Mouse (Mus musculus) gastrocnemius, postnatal 14 days (tissue): ENCODE measurements around the gene Clptm1. TPM values are rescaled to one million over a fixed set of nuclear protein-coding genes. Genes with fewer than 3 reads are reported as not detected.

Experiments used
- DNase-seq: peaks from one replicate; pipeline ENCODE4 v3.0.0; 2021; ENCODE audit warnings: mixed read lengths
- intact Hi-C: fragments of 180-260 bp; cut with DNase I; formaldehyde crosslinking; loops from one replicate; pipeline ENCODE4 v1.15.1; 2025; ENCODE audit warnings: low total_unique reads
- total RNA-seq, 2 experiments: library from RNA; stranded (reverse); gene quantifications; 2 replicates each; pipeline ENCODE4 v1.2.3; 2021

Gene Clptm1
- total RNA-seq, 2 experiments from 2014 or later: 39.8 to 47.7 TPM

- intact Hi-C loops: no loop called here
- DNase-seq: no peak
These were observed 6.7 kb upstream of the Clptm1 start for GRCm38 (mm10) chr7:19671511-19671910.

- peak; percentile 91 for DNase-seq
- intact Hi-C loops: loop anchor here (2.0 kb wide), 1 partner anchor 34 kb away; no protein-coding TSS in a partner anchor
These were observed 4.3 kb upstream of the Clptm1 start for GRCm38 (mm10) chr7:19668947-19669721.

- intact Hi-C loops: no loop called here
These were observed 2.6 kb upstream of the Clptm1 start for GRCm38 (mm10) chr7:19667434-19667833.

GRCm38 (mm10) chr7:19666750-19667149 is 1.9 kb upstream of the Clptm1 start:
- intact Hi-C loops: no loop called here
- DNase-seq: no peak

More at GRCm38 (mm10) chr7:19667434-19667833, 2.6 kb upstream of the Clptm1 start:
- DNase-seq: no peak

- DNase-seq: no peak
- intact Hi-C loops: no loop called here
These were observed 328 bp downstream of the Clptm1 start for GRCm38 (mm10) chr7:19664455-19664954.

GRCm38 (mm10) chr7:19663940-19664339 is 893 bp downstream of the Clptm1 start:
- DNase-seq: no peak
- intact Hi-C loops: no loop called here

- no peak for DNase-seq
- intact Hi-C loops: no loop called here
These were observed 12.2 kb downstream of the Clptm1 start for GRCm38 (mm10) chr7:19652614-19653013.

GRCm38 (mm10) chr7:19651063-19651786 is 13.6 kb downstream of the Clptm1 start:
- no peak for DNase-seq
- intact Hi-C loops: no loop called here

- intact Hi-C loops: no loop called here
- no peak for DNase-seq
These were observed 23.6 kb downstream of the Clptm1 start for GRCm38 (mm10) chr7:19641223-19641622.

- intact Hi-C loops: no loop called here
These were observed 29.6 kb downstream of the Clptm1 start for GRCm38 (mm10) chr7:19635074-19635827.

GRCm38 (mm10) chr7:19634591-19634990 is 30.2 kb downstream of the Clptm1 start:
- intact Hi-C loops: no loop called here
- peak; percentile 47 for DNase-seq

More at GRCm38 (mm10) chr7:19635074-19635827, 29.6 kb downstream of the Clptm1 start:
- no peak for DNase-seq

GRCm38 (mm10) chr7:19633855-19634254 is 31.0 kb downstream of the Clptm1 start:
- no peak for DNase-seq
- intact Hi-C loops: no loop called here

- intact Hi-C loops: no loop called here
- no peak for DNase-seq
These were observed 31.6 kb downstream of the Clptm1 start for GRCm38 (mm10) chr7:19633197-19633596.

- DNase-seq: no peak
- intact Hi-C loops: no loop called here
These were observed 32.1 kb downstream of the Clptm1 start for GRCm38 (mm10) chr7:19632720-19633119.

- DNase-seq: no peak
- intact Hi-C loops: no loop called here
These were observed 32.6 kb downstream of the Clptm1 start for GRCm38 (mm10) chr7:19632275-19632674.

GRCm38 (mm10) chr7:19629361-19629734 is 35.5 kb downstream of the Clptm1 start, which contains the start of gene Relb:
Gene Relb, minus strand, starts transcription at chr7:19629438.
- intact Hi-C loops: no loop called here
- DNase-seq: peak; percentile 94

GRCm38 (mm10) chr7:19628536-19629360 is 36.1 kb downstream of the Clptm1 start:
- DNase-seq: peak; percentile 93
- intact Hi-C loops: no loop called here

- intact Hi-C loops: no loop called here
- no peak for DNase-seq
These were observed 36.7 kb downstream of the Clptm1 start for GRCm38 (mm10) chr7:19628192-19628535.

GRCm38 (mm10) chr7:19627721-19628120 is 37.1 kb downstream of the Clptm1 start:
- intact Hi-C loops: no loop called here
- DNase-seq: no peak
